Mouse (Mus musculus): ENCODE measurements around the gene Flad1. TPM values are rescaled to one million over a fixed set of nuclear protein-coding genes. Genes with fewer than 3 reads are reported as not detected.
A peak's percentile ranks its signal among the peaks of the same experiment; 100 is the strongest.
"Not testable (repeated sequence)": the region's sequence is repeated elsewhere in the genome, so short reads cannot be mapped to it uniquely, and the experiment has no call there.

Flad1 gene
- polyA plus RNA-seq, 1 experiment from 2014 or later = 31.9 TPM

DNA sequence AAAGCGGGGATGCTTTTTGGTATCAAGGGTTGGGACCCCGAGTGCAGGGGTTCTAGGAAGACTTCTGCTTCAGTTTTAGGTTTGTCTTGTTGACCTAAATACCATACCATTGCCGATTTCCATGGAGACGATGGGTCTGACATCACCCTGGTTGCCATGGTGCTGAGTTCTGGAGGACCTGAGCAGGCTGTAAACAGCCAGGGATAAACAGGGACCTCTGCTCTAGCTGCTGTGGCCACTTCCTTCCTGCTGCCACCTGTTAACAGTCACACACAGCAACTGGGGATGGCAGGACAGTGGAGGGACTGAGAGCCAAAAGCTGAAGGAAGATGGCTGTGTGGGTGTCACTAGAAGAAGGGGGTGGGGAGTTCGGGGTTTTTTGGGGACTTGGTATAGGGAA is 25.6 kb upstream of the Flad1 start:
- H3K9me3 ChIP-seq = no peaks in the 10 kb centered on the region
- peaks cover 45% of the 10 kb centered on the region for H3K36me3 ChIP-seq
- no peaks in the 10 kb centered on the region for H3K27me3 ChIP-seq (ENCODE audit: insufficient read depth, poor library complexity, severe bottlenecking)
- peak overlapping the region; percentile 85 for H3K27ac ChIP-seq
- WGBS = 29% methylated on average over 5 of the region's 5 CpGs
- peak; percentile 40 for DNase-seq (ENCODE audit: low spot score)
- H3K4me1 ChIP-seq (replicated peaks) = peaks cover 35% of the 10 kb centered on the region
- H3K4me3 ChIP-seq = peak overlapping the region; percentile 60

DNA sequence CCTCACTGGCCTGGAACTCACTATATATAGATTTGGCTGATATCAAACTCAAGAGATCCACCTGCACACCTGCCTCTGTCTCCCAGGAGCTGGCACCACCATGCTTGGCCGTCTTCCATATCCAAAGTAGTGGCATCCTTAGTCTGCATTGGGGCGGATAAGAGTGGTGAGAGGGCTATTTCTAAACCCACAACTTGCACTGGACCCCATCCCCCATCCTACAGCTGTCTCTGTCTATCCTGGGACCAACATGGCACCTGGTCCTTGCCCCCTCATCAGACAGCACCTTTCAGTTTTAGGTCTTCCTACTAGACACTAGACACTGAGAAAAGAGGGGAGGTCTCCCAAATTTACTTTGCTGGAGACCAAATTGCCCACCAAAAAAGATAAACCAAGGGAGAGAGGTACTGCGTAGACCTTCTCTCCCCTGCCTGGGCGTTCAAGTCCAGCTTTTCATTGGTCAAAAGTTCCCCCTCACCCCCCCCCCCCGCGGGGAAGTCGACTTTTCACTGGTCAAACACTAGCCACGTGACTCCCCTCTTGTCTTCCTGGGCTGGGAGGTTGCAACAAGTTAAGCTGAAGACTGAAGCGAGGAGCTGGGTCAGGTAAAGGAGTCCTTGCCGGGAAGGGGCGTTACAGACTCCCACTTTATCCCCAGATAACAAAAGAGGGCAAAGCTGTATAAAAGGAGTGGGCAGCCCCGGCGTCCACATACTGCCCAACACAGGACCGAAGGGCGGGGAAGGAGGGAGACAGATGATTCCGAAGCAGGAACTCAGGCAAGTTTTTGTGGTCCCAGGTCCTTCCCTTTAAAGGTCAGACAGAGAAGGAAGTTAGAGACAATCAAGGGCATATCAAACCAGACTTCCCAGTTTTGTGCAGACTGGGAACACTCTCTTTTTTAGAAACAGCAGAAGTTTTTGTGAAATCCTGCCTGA is 24.8 kb upstream of the Flad1 start, which contains the start of gene Pbxip1:
Gene Pbxip1, plus strand, starts transcription at position 531 of the 938 bp plus-strand sequence.
- Histone ChIP-seq H3K4me3 (peak within 1 kb of the TSS; percentile 60), H3K4me1 (replicated peaks) (peaks cover 38% of the 10 kb centered on the region), H3K27me3 (ENCODE audit: insufficient read depth, poor library complexity, severe bottlenecking) (no peaks in the 10 kb centered on the region), H3K9me3 (no peaks in the 10 kb centered on the region), H3K36me3 (peaks cover 48% of the 10 kb centered on the region), H3K27ac (peak within 1 kb of the TSS; percentile 85)
- WGBS = 4% methylated on average over 16 of the region's 16 CpGs
- peak; percentile 88 for DNase-seq (ENCODE audit: low spot score)

DNA sequence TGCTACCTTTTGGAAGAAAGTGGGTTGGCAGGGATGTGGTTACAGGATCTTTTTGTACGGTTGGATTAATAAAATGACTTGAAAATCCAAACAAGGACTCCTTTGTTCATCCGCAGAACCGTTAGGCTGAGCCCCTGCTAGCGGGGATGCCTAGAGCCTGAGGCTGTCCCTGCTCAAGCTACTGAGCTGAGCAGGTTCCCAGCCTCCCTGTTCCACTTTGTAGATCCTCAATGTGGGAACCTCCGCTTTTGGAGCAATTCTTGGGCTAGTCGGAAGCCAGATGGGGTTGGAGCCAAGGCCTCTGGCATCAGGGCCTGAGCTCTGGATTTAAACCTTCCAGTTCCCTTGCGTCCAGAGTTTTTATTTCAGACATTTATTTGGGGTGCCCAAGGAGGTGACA is 23.4 kb upstream of the Flad1 start:
- 82% methylated on average over 7 of the region's 7 CpGs for WGBS
- H3K27me3 ChIP-seq (ENCODE audit: insufficient read depth, poor library complexity, severe bottlenecking) = no peaks in the 10 kb centered on the region
- peaks cover 52% of the 10 kb centered on the region for H3K4me1 ChIP-seq (replicated peaks)
- no peak for DNase-seq (ENCODE audit: low spot score)
- H3K4me3 ChIP-seq = no peak overlapping the region
- H3K27ac ChIP-seq = no peak overlapping the region
- H3K36me3 ChIP-seq = peaks cover 35% of the 10 kb centered on the region
- no peaks in the 10 kb centered on the region for H3K9me3 ChIP-seq

DNA sequence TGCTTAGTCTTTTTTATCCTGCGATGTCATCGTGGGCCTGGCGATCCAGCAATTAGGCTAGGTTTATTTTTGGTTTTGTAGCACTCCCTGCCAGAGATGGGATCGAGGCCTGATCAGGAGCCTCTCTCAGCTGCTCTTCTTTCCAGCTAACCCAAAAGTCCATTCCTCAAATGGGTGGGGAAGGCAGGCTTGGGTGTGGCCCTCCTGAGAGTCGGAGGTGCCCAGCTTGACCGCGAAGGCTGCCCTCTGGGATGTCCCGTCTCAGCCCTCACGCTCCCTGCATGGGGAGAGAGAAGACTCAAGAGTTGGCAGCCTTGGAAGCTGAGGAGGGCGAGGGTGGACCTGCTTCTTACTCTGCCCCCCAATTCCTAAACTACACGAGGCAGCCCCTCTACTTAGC is 22.9 kb upstream of the Flad1 start:
- Histone ChIP-seq H3K9me3 (no peaks in the 10 kb centered on the region), H3K4me3 (no peak overlapping the region), H3K4me1 (replicated peaks) (peaks cover 57% of the 10 kb centered on the region), H3K27ac (no peak overlapping the region), H3K36me3 (peaks cover 33% of the 10 kb centered on the region), H3K27me3 (ENCODE audit: insufficient read depth, poor library complexity, severe bottlenecking) (no peaks in the 10 kb centered on the region)
- 81% methylated on average over 11 of the region's 11 CpGs for WGBS
- no peak for DNase-seq (ENCODE audit: low spot score)

DNA sequence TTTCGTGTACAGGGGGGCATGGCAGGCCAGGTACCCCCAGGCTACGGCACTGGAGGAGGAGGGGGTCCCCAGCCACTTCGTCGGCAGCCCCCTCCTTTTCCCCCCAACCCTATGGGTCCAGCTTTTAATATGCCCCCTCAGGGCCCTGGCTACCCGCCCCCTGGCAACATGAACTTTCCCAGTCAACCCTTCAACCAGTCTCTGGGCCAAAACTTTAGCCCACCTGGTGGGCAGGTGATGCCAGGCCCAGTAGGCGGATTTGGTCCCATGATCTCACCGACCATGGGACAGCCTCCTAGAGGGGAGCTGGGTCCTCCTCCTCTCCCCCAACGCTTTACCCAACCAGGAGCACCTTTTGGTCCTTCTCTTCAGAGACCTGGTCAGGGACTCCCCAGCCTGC is 20.9 kb upstream of the Flad1 start:
- no peaks in the 10 kb centered on the region for H3K27me3 ChIP-seq (ENCODE audit: insufficient read depth, poor library complexity, severe bottlenecking)
- H3K4me1 ChIP-seq (replicated peaks) = peaks cover 50% of the 10 kb centered on the region
- H3K27ac ChIP-seq = no peak overlapping the region
- H3K9me3 ChIP-seq = no peaks in the 10 kb centered on the region
- WGBS = 91% methylated on average over 8 of the region's 8 CpGs
- DNase-seq (ENCODE audit: low spot score) = no peak
- no peak overlapping the region for H3K4me3 ChIP-seq
- peaks cover 42% of the 10 kb centered on the region for H3K36me3 ChIP-seq

DNA sequence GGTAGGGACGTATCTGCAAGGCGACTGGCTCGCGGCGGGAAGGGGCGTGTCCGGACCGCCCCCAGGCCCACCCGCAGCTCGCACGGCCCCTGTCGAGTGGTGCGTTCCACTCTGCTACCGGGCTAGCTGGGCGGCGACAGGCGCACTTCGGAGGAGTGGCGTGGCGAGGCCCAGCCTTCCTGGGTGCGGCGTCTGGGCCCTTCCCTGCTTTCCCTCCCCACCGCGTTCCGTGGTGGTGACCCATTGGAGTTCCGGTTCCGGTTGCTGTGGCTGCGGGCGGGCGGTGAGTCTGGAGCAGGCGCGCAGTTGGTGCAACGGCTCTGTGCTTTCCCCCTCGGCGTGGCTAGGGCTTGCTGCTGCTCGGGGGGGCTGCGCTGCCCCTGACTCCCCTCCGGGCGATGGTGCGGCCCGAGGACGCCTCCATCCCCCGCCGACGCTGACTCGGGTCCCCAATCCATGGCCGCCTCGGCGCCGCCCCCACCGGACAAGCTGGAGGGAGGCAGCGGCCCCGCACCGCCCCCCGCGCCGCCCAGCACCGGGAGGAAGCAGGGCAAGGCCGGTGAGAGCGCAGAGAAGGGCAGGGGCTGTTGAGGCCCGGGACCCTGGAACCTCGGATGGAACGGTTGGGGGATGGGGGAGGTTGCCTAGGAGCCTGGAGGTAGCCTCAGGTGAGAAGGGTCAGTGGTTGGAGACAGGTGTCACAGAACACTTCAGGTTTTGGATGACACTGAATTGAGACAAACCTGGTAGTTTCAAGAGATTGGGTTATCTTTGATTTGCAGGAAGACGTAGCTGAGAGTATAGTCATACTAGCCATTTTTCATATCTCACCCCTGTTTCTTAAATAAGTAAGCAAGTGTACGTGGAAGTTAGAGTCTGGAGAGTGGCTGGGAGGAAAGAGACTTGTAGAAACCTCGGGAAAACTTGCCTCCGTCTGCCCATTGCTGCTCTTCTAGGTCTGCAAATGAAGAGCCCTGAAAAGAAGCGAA is 18.8 kb upstream of the Flad1 start, which contains the start of gene Pygo2:
Gene Pygo2, plus strand, starts transcription at position 44 of the 989 bp plus-strand sequence.
- DNase-seq (ENCODE audit: low spot score) = peak; percentile 95
- Histone ChIP-seq H3K27ac (peak within 1 kb of the TSS; percentile 96), H3K27me3 (ENCODE audit: insufficient read depth, poor library complexity, severe bottlenecking) (no peaks in the 10 kb centered on the region), H3K9me3 (no peaks in the 10 kb centered on the region), H3K4me1 (replicated peaks) (peaks cover 34% of the 10 kb centered on the region), H3K4me3 (peak within 1 kb of the TSS; percentile 100), H3K36me3 (peaks cover 64% of the 10 kb centered on the region)
- WGBS = 3% methylated on average over 68 of the region's 68 CpGs

DNA sequence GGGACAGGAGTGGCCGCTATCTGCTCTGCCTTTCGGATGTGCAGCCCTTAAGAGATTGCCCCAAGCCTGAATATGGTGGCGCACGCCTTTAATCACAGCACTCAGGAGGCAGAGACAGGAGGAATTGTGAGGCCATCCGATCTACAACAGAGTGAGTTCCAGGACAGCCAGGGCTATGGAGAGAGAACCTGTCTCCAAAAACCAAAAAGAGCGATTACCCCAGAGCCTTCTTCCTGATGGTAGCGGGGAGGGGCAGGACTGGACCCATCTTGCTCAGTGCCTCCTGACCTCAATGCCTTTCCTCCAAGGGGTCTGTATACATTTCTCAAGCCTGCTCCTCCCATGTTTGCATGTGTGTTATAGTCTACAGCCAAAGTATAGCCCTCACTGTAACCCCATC is 17.4 kb upstream of the Flad1 start:
- Histone ChIP-seq H3K4me1 (replicated peaks) (peaks cover 27% of the 10 kb centered on the region), H3K36me3 (peaks cover 66% of the 10 kb centered on the region)
- WGBS = 92% methylated on average over 7 of the region's 7 CpGs
- not testable (repeated sequence) for H3K9me3 ChIP-seq; DNase-seq (ENCODE audit: low spot score); H3K27me3 ChIP-seq (ENCODE audit: insufficient read depth, poor library complexity, severe bottlenecking); H3K27ac ChIP-seq; H3K4me3 ChIP-seq

GRCm38 (mm10) chr3:89425876-89426275 is 14.2 kb upstream of the Flad1 start:
- 91% methylated on average over 4 of the region's 4 CpGs for WGBS
- Histone ChIP-seq H3K27me3 (ENCODE audit: insufficient read depth, poor library complexity, severe bottlenecking) (no peaks in the 10 kb centered on the region), H3K36me3 (peaks cover 57% of the 10 kb centered on the region), H3K4me3 (no peak overlapping the region), H3K27ac (no peak overlapping the region), H3K4me1 (replicated peaks) (peaks cover 41% of the 10 kb centered on the region), H3K9me3 (no peaks in the 10 kb centered on the region)
- no peak for DNase-seq (ENCODE audit: low spot score)

GRCm38 (mm10) chr3:89425141-89425525 is 13.5 kb upstream of the Flad1 start:
- WGBS = 87% methylated on average over 5 of the region's 5 CpGs
- H3K36me3 ChIP-seq = peaks cover 57% of the 10 kb centered on the region
- no peaks in the 10 kb centered on the region for H3K27me3 ChIP-seq (ENCODE audit: insufficient read depth, poor library complexity, severe bottlenecking)
- H3K9me3 ChIP-seq = no peaks in the 10 kb centered on the region
- H3K27ac ChIP-seq = no peak overlapping the region
- H3K4me1 ChIP-seq (replicated peaks) = peaks cover 40% of the 10 kb centered on the region
- DNase-seq (ENCODE audit: low spot score) = no peak
- H3K4me3 ChIP-seq = no peak overlapping the region; the same call in 1 of the 2 replicates

GRCm38 (mm10) chr3:89424416-89425140 is 12.9 kb upstream of the Flad1 start:
- peaks cover 40% of the 10 kb centered on the region for H3K4me1 ChIP-seq (replicated peaks)
- DNase-seq (ENCODE audit: low spot score) = no peak
- WGBS = 88% methylated on average over 5 of the region's 5 CpGs
- H3K27ac ChIP-seq = no peak overlapping the region
- H3K9me3 ChIP-seq = no peaks in the 10 kb centered on the region
- peaks cover 57% of the 10 kb centered on the region for H3K36me3 ChIP-seq
- H3K4me3 ChIP-seq = no peak overlapping the region
- H3K27me3 ChIP-seq (ENCODE audit: insufficient read depth, poor library complexity, severe bottlenecking) = no peaks in the 10 kb centered on the region

GRCm38 (mm10) chr3:89422556-89423205 is 11.0 kb upstream of the Flad1 start:
- Histone ChIP-seq H3K9me3 (no peaks in the 10 kb centered on the region), H3K4me1 (replicated peaks) (peaks cover 46% of the 10 kb centered on the region), H3K27me3 (ENCODE audit: insufficient read depth, poor library complexity, severe bottlenecking) (no peaks in the 10 kb centered on the region), H3K36me3 (peaks cover 48% of the 10 kb centered on the region), H3K4me3 (peak overlapping the region; percentile 54), H3K27ac (peak overlapping the region; percentile 86)
- DNase-seq (ENCODE audit: low spot score) = no peak
- WGBS = 71% methylated on average over 6 of the region's 6 CpGs

Measured in hindbrain, embryonic 10.5 days (tissue).